Comparison of ENCODE assay signal across 12 mouse cellular contexts in the genomic region with DNA sequence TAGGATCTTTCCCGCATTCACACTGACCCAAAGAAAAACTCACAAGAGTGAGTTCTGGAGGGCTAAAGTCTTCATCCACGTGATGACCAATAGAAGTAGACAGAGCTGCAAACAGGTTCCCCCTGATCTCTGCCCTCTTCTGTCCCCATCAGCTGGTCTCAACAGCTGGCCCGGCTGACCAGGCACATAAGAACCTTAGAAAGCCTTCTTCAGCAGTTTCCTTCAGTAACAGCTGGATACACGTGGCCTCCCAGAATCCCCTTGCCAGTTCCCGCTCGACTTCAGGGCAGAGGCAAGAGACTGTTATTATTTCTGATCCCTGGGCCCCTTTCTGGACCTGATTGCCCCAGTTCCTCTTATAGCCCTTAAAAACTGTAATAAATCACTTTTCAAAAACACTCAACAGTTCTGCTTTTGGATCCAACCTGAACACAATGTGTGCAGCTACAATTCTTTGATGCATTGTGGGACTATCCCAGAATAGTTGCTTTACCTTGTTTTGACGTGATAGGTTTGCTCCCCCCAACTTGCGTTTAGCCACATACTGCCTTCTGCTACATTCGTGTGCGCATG.
"Had no signal": no experiment of that assay in that cellular context is flagged by ENCODE, and none has a peak within 500 bp of the region (broad histone marks: within the 10 kb centered on the region; RNA-seq: fewer than 3 reads in every experiment).

No protein-coding gene starts in this region.

- H3K4me1 ChIP-seq: liver, embryonic 15.5 days; lung, embryonic 15.5 days; megakaryocyte, embryonic 14.5 days had no signal

- ATAC-seq: intestine, postnatal 0 days had no signal

- H3K4me3 ChIP-seq: layer of hippocampus, adult 2 months; liver, embryonic 15.5 days; lung, embryonic 15.5 days; megakaryocyte, embryonic 14.5 days; midbrain, embryonic 15.5 days; neural tube, embryonic 12.5 days had no signal

- DNase-seq: kidney, adult 8-10 months had no signal

- H3K36me3 ChIP-seq: liver, embryonic 15.5 days; lung, embryonic 15.5 days; midbrain, embryonic 15.5 days; neural tube, embryonic 12.5 days had no signal

- H3K9ac ChIP-seq: liver, embryonic 15.5 days; lung, embryonic 15.5 days; midbrain, embryonic 15.5 days; neural tube, embryonic 12.5 days had no signal

- H3K27ac ChIP-seq: kidney, postnatal 0 days; layer of hippocampus, adult 2 months; liver, embryonic 15.5 days; lung, embryonic 15.5 days; midbrain, embryonic 15.5 days; neural tube, embryonic 12.5 days; stomach, postnatal 0 days had no signal

- H3K27me3 ChIP-seq: liver, embryonic 15.5 days; lung, embryonic 15.5 days; megakaryocyte, embryonic 14.5 days; midbrain, embryonic 15.5 days; neural tube, embryonic 12.5 days had no signal

- H3K9me3 ChIP-seq: liver, embryonic 15.5 days; lung, embryonic 15.5 days; midbrain, embryonic 15.5 days; neural tube, embryonic 12.5 days had no signal

- H3K4me2 ChIP-seq: liver, embryonic 11.5 days; liver, embryonic 15.5 days; lung, embryonic 15.5 days; midbrain, embryonic 11.5 days; midbrain, embryonic 15.5 days; neural tube, embryonic 12.5 days had no signal
